Mouse (Mus musculus): ENCODE data around the gene Pycard. TPM values are rescaled to one million over a fixed set of nuclear protein-coding genes. Genes with fewer than 3 reads are reported as not detected.
A peak's percentile ranks its signal among the peaks of the same experiment; 100 is the strongest.

The Pycard gene
- polyA plus RNA-seq, 1 experiment from 2014 or later: 4.6 TPM

DNA sequence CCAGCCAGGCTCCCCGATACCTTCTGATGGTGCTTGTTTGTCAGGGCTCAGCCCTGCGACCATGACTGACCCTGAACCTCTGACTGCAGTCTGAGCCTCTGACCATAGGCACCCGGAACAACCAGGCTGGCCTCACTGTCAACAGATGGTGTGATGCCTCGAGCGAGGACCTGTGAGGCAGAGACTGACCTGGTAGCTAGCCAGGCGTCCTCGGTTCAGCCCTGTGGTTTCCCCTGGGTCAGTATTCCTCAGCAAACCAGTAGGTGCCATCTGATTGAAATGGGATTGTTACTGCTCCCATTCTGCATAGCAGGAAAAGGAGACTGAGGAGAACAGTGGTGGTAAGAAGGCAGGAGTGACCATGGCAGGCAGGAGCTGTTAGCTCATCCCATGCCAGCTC, 12.5 kb upstream of the Pycard start:
- no peaks in the 10 kb centered on the region for H3K4me1 ChIP-seq (ENCODE audit: control insufficient read depth, insufficient read depth, low read length)
- H3K4me3 ChIP-seq (ENCODE audit: low read depth, low read length): no peak overlapping the region
- H3K9me3 ChIP-seq (ENCODE audit: control insufficient read depth, low read length): no peaks in the 10 kb centered on the region
- 79% methylated on average over 7 of the region's 7 CpGs for WGBS
- H3K27me3 ChIP-seq (ENCODE audit: control insufficient read depth, insufficient read depth, low read length): no peaks in the 10 kb centered on the region
- no peak overlapping the region for H3K27ac ChIP-seq (ENCODE audit: low read depth, low read length)
- no peak for ATAC-seq (ENCODE audit: low read depth)
- H3K4me2 ChIP-seq (ENCODE audit: low read depth, low read length): no peak overlapping the region
- no peak overlapping the region for H3K9ac ChIP-seq (replicated peaks; ENCODE audit: low read depth, low read length)
- H3K36me3 ChIP-seq (ENCODE audit: control insufficient read depth, insufficient read depth, low read length): no peaks in the 10 kb centered on the region

DNA sequence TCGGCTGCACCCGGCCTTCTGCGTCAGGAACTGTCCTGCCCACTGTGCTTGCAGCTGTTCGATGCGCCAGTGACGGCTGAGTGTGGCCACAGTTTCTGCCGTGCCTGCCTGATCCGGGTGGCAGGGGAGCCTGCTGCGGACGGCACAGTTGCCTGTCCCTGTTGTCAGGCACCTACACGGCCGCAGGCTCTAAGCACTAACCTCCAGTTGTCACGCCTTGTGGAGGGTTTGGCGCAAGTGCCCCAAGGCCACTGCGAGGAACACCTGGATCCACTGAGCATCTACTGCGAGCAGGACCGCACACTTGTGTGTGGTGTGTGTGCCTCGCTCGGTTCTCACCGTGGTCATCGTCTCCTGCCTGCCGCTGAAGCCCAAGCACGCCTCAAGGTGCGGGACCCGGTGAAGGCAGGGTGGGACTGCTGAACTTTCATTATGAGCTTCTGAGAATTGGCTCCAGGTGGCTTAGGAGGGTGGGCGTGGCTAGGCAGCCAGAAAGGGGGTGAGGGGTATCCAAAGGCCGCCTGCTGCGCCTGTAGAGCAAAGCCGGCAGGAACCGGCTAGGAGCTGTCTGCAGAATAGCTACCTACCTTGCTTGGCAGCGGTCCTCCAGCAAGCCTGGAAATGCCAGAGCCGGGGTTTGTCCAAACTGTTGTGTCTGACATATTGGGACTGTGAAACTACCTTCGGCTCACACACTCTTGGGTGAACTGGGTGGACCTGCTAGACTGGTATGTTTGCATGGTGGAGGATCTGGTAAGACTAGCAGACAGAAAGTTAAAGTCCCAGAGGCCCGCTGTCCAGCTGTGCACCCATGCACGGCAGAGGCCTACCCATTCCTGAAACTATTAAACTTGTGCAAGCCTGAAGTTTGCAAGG, 11.1 kb upstream of the Pycard start:
- Histone ChIP-seq H3K27me3 (ENCODE audit: control insufficient read depth, insufficient read depth, low read length) (no peaks in the 10 kb centered on the region), H3K9me3 (ENCODE audit: control insufficient read depth, low read length) (no peaks in the 10 kb centered on the region), H3K4me2 (ENCODE audit: low read depth, low read length) (no peak overlapping the region), H3K9ac (replicated peaks; ENCODE audit: low read depth, low read length) (no peak overlapping the region), H3K36me3 (ENCODE audit: control insufficient read depth, insufficient read depth, low read length) (no peaks in the 10 kb centered on the region), H3K27ac (ENCODE audit: low read depth, low read length) (no peak overlapping the region), H3K4me3 (ENCODE audit: low read depth, low read length) (no peak overlapping the region), H3K4me1 (ENCODE audit: control insufficient read depth, insufficient read depth, low read length) (no peaks in the 10 kb centered on the region)
- 32% methylated on average over 35 of the region's 35 CpGs for WGBS
- ATAC-seq (ENCODE audit: low read depth): no peak

DNA sequence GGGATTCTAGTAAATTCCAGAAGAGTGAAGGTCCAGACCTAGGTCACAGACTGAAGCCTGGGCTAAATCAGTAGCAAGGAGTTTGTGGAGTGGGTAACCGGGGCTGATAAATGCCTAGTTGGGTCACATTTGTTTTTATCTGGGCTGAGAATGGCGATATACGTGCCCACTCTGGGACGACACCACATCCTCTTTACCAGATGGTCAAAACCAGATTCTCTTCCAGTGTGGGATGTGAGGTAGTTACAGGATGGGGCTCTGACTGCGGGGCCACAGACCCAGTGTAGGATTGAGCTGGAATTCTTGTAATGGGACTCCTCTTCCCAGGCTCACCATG, 10.5 kb upstream of the Pycard start:
- no peak for ATAC-seq (ENCODE audit: low read depth)
- H3K4me1 ChIP-seq (ENCODE audit: control insufficient read depth, insufficient read depth, low read length): no peaks in the 10 kb centered on the region
- H3K27ac ChIP-seq (ENCODE audit: low read depth, low read length): no peak overlapping the region
- H3K4me2 ChIP-seq (ENCODE audit: low read depth, low read length): no peak overlapping the region
- WGBS: 81% methylated on average over 5 of the region's 5 CpGs
- no peaks in the 10 kb centered on the region for H3K9me3 ChIP-seq (ENCODE audit: control insufficient read depth, low read length)
- no peak overlapping the region for H3K4me3 ChIP-seq (ENCODE audit: low read depth, low read length)
- no peaks in the 10 kb centered on the region for H3K27me3 ChIP-seq (ENCODE audit: control insufficient read depth, insufficient read depth, low read length)
- H3K9ac ChIP-seq (replicated peaks; ENCODE audit: low read depth, low read length): no peak overlapping the region
- no peaks in the 10 kb centered on the region for H3K36me3 ChIP-seq (ENCODE audit: control insufficient read depth, insufficient read depth, low read length)

DNA sequence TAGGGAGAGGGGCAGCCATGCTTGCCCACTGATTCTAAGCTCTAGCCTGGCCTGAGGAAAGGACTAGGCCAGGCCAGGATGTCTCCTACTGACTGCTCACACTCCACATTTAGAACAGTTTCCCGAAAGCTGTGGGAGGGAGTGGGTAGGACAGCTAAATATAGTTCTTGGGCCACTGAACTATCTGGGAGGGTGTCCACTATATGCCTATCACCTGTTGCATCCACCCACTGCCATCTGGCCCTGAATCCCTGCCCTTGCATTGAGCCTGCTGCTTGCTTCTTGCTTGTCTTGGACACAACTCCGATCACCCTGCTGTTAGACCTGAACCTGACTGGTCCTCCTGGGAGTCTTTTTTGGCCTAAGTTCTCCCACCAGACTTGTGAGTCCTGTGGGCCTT, 10.0 kb upstream of the Pycard start, which contains the start of gene Trim72:
Gene Trim72 (plus strand): TSS at position 262 of the 400 bp plus-strand sequence.
- ATAC-seq (ENCODE audit: low read depth): no peak
- H3K9me3 ChIP-seq (ENCODE audit: control insufficient read depth, low read length): no peaks in the 10 kb centered on the region
- no peak within 1 kb of the TSS for H3K4me3 ChIP-seq (ENCODE audit: low read depth, low read length)
- no peak within 1 kb of the TSS for H3K4me2 ChIP-seq (ENCODE audit: low read depth, low read length)
- no peaks in the 10 kb centered on the region for H3K4me1 ChIP-seq (ENCODE audit: control insufficient read depth, insufficient read depth, low read length)
- no peaks in the 10 kb centered on the region for H3K36me3 ChIP-seq (ENCODE audit: control insufficient read depth, insufficient read depth, low read length)
- WGBS: 86% methylated on average over 2 of the region's 2 CpGs
- H3K27ac ChIP-seq (ENCODE audit: low read depth, low read length): no peak within 1 kb of the TSS
- no peak within 1 kb of the TSS for H3K9ac ChIP-seq (replicated peaks; ENCODE audit: low read depth, low read length)
- no peaks in the 10 kb centered on the region for H3K27me3 ChIP-seq (ENCODE audit: control insufficient read depth, insufficient read depth, low read length)

DNA sequence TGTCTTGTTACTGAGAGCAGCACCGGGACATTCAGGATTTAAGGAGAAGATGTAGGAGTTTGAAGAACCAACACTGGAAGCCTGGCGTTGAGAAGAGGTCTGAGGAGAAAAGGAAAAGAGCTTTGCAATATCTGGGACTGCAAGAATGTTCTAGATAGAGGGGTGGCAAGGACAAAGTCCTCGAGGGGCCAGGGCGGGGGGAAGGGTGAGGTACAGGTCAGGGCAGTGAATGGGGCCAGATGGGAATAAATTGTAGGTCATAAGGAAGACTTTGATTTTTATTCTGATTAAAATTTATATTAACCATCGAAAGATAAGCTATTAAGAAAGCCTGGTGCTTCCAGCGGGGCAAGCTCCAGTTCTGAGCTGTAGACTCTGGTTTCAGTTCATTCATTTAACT, 9.4 kb upstream of the Pycard start:
- Histone ChIP-seq H3K9ac (replicated peaks; ENCODE audit: low read depth, low read length) (no peak overlapping the region), H3K9me3 (ENCODE audit: control insufficient read depth, low read length) (no peaks in the 10 kb centered on the region), H3K4me3 (ENCODE audit: low read depth, low read length) (no peak overlapping the region), H3K27ac (ENCODE audit: low read depth, low read length) (no peak overlapping the region), H3K4me2 (ENCODE audit: low read depth, low read length) (no peak overlapping the region), H3K36me3 (ENCODE audit: control insufficient read depth, insufficient read depth, low read length) (no peaks in the 10 kb centered on the region), H3K4me1 (ENCODE audit: control insufficient read depth, insufficient read depth, low read length) (no peaks in the 10 kb centered on the region), H3K27me3 (ENCODE audit: control insufficient read depth, insufficient read depth, low read length) (no peaks in the 10 kb centered on the region)
- ATAC-seq (ENCODE audit: low read depth): no peak
- 88% methylated on average over 6 of the region's 6 CpGs for WGBS

DNA sequence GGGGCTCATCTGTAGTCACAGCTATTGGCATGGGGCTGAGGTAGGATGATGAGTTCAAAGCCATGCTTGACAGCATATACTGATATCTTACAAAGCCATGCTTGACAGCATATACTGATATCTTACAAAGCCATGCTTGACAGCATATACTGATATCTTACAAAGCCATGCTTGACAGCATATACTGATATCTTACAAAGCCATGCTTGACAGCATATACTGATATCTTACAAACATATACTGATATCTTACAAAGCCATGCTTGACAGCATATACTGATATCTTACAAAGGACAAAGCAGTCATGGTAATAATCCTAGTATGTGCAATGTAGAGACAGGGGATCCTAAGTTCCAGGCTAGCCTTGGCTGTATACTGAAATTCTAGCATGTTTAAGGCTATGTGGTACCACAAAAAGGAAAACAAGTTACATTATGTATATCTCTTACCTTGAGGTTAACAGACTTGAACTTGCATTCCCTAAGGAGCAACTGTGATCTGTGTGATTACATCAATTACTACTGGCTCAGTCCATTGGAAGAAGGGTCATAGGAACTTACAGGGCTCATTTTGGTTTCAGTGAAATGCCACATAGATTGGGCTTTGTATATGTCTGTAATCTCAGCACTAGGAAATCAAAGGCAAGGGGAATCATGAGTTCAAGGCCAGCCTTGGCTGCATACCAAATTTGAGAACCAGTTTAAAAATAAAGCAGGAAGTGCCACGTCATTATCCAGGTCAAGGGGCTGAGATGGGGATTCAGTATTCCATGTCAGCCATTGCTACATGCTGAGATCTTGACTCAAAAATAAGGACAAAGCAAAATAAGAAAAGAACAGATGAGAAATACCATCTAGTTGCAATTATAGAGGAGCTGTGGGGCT, 6.6 kb upstream of the Pycard start:
- no peak for ATAC-seq (ENCODE audit: low read depth)
- no peak overlapping the region for H3K9ac ChIP-seq (replicated peaks; ENCODE audit: low read depth, low read length)
- H3K27ac ChIP-seq (ENCODE audit: low read depth, low read length): no peak overlapping the region
- H3K36me3 ChIP-seq (ENCODE audit: control insufficient read depth, insufficient read depth, low read length): no peaks in the 10 kb centered on the region
- H3K4me3 ChIP-seq (ENCODE audit: low read depth, low read length): no peak overlapping the region
- H3K27me3 ChIP-seq (ENCODE audit: control insufficient read depth, insufficient read depth, low read length): no peaks in the 10 kb centered on the region
- H3K4me1 ChIP-seq (ENCODE audit: control insufficient read depth, insufficient read depth, low read length): no peaks in the 10 kb centered on the region
- no peak overlapping the region for H3K4me2 ChIP-seq (ENCODE audit: low read depth, low read length)
- no peaks in the 10 kb centered on the region for H3K9me3 ChIP-seq (ENCODE audit: control insufficient read depth, low read length)
- WGBS: 74% methylated on average over 1 of the region's 1 CpGs

DNA sequence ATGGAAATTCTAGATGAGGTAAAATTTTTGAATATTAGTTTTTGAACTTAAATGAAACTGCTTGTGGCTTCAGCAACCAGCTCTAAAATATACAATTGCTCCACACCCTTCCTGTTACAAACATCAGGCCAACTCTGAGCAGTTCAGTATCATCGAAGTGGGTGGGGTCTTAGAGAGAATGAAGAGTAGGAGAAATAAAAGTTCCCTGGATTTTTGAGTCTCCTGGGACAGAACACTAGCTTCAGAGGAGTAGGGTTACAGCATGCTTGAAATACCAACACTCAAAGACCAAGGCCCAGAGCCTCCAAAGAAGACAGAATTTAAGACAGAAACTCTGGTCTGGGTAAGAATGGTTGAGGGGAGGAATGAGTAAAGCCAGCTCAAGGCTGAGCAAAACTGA, 5.8 kb upstream of the Pycard start:
- Histone ChIP-seq H3K27me3 (ENCODE audit: control insufficient read depth, insufficient read depth, low read length) (no peaks in the 10 kb centered on the region), H3K27ac (ENCODE audit: low read depth, low read length) (no peak overlapping the region), H3K4me1 (ENCODE audit: control insufficient read depth, insufficient read depth, low read length) (no peaks in the 10 kb centered on the region), H3K9ac (replicated peaks; ENCODE audit: low read depth, low read length) (no peak overlapping the region), H3K36me3 (ENCODE audit: control insufficient read depth, insufficient read depth, low read length) (no peaks in the 10 kb centered on the region), H3K4me3 (ENCODE audit: low read depth, low read length) (no peak overlapping the region), H3K4me2 (ENCODE audit: low read depth, low read length) (no peak overlapping the region), H3K9me3 (ENCODE audit: control insufficient read depth, low read length) (no peaks in the 10 kb centered on the region)
- no peak for ATAC-seq (ENCODE audit: low read depth)
- WGBS: 85% methylated on average over 1 of the region's 1 CpGs

DNA sequence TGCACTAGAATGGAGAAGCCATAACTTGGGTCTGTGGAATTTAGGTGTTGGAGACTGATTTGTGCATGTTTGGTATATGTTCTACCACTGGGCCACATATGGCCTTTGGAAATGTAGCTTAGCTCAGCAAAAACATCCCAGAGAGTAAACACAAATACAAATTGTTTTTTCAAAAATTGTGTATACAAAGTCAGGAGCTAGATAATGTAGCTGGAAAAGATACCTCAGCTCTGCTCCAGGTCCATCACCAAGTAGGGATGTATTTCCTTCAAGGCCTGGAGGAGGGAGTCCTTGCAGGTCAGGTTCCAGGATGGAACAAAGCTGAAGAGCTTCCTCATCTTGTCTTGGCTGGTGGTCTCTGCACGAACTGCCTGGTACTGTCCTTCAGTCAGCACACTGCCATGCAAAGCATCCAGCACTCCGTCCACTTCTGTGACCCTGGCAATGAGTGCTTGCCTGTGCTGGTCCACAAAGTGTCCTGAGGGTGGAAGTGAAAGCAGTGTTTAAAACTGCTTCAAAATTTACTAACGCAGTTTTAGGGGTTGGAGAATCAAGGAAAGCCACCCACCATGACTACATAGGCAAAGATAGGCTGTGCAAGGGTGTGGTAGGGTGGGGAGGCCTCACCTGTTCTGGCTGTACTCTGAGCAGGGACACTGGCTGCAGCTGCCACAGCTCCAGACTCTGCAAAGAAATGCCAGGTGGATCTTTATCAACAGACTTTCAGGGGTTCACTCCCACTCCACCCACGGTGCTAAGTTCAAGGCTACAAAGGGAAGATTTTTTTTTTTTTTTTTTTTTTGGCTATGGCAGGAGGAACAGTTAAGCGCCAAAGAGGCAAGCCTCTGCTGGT, 953 bp downstream of the Pycard start:
- Histone ChIP-seq H3K27ac (ENCODE audit: low read depth, low read length) (no peak overlapping the region), H3K9me3 (ENCODE audit: control insufficient read depth, low read length) (no peaks in the 10 kb centered on the region), H3K4me3 (ENCODE audit: low read depth, low read length) (no peak overlapping the region), H3K27me3 (ENCODE audit: control insufficient read depth, insufficient read depth, low read length) (no peaks in the 10 kb centered on the region), H3K36me3 (ENCODE audit: control insufficient read depth, insufficient read depth, low read length) (peaks cover 13% of the 10 kb centered on the region; the same call in 1 of the 2 replicates), H3K4me2 (ENCODE audit: low read depth, low read length) (peak overlapping the region; percentile 23; the same call in 1 of the 2 replicates), H3K4me1 (ENCODE audit: control insufficient read depth, insufficient read depth, low read length) (no peaks in the 10 kb centered on the region), H3K9ac (replicated peaks; ENCODE audit: low read depth, low read length) (no peak overlapping the region)
- WGBS: 51% methylated on average over 5 of the region's 5 CpGs
- no peak; the same call in 1 of the 2 replicates for ATAC-seq (ENCODE audit: low read depth)

All from neural tube, embryonic 14.5 days (tissue).